ENCODE assay signal across 10 mouse cellular contexts in the genomic region with DNA sequence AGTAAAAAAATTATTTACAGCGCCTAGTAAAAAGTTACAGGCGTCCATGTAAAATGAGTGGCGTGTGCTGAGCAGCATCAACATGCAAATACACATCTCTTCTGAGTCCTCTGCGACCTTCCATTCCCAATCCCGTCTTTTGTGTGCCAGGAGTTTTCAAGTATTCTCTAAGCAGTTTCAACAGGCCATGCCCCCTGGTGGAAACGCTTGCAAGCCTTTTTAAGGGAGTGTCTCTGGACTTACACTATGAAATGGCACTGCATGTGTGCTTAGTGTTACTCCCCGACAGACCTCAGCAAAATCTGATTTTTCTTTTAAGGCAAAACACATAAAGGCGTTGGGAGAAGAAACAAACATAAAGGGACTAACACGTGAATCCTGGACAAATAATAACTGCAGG. TPM values are rescaled to one million over a fixed set of nuclear protein-coding genes. Genes with fewer than 3 reads are reported as not detected.
DNase-seq lines count a peak whose midpoint lies in the region; ATAC-seq and TF ChIP-seq lines count a peak whose summit lies in the region.
"Had no signal": no experiment of that assay in that cellular context is flagged by ENCODE, and none has a peak within 500 bp of the region (broad histone marks: within the 10 kb centered on the region; RNA-seq: fewer than 3 reads in every experiment).

No protein-coding gene starts in this region.

- no peaks in the 10 kb centered on the region for H3K9me3 ChIP-seq in forebrain, postnatal 0 days (ENCODE audit: low read length)
- H3K9me3 ChIP-seq in forebrain, embryonic 15.5 days: no peaks in the 10 kb centered on the region

- no peak overlapping the region for H3K4me2 ChIP-seq in forebrain, postnatal 0 days (ENCODE audit: low read depth)
- H3K4me2 ChIP-seq in forebrain, embryonic 15.5 days (replicated peaks): no peak overlapping the region
- H3K4me2 ChIP-seq: hindbrain, embryonic 14.5 days had no signal

- H3K36me3 ChIP-seq in forebrain, postnatal 0 days (ENCODE audit: insufficient read depth): no peaks in the 10 kb centered on the region
- no peaks in the 10 kb centered on the region for H3K36me3 ChIP-seq in forebrain, embryonic 15.5 days

- no peaks in the 10 kb centered on the region for H3K4me1 ChIP-seq in forebrain, postnatal 0 days (ENCODE audit: insufficient read depth)
- peaks cover 15% of the 10 kb centered on the region for H3K4me1 ChIP-seq in forebrain, embryonic 15.5 days
- peaks cover 3% of the 10 kb centered on the region; the same call in 1 of the 2 replicates for H3K4me1 ChIP-seq in lung, adult 2 months (ENCODE audit: control insufficient read depth, insufficient read depth, low read length)

- WGBS in forebrain, postnatal 0 days: 39% methylated on average over 9 of the region's 9 CpGs
- WGBS in forebrain, embryonic 15.5 days: 42% methylated on average over 9 of the region's 9 CpGs
- 65% methylated on average over 9 of the region's 9 CpGs for WGBS in lung, adult 2 months

- TF ChIP-seq CTCF in forebrain, postnatal 0 days (IDR thresholded peaks at IDR 0.05; ENCODE audit: low read depth): peak; percentile 48
- no peak for TF ChIP-seq CTCF in lung, adult 2 months (IDR thresholded peaks at IDR 0.05; ENCODE audit: insufficient read depth, low read length)

- no peak overlapping the region for H3K27ac ChIP-seq in forebrain, postnatal 0 days (ENCODE audit: low read depth, low read length)
- no peak overlapping the region for H3K27ac ChIP-seq in forebrain, embryonic 15.5 days (replicated peaks)
- H3K27ac ChIP-seq: hindbrain, embryonic 14.5 days; macrophage had no signal

- intact Hi-C loops in gastrocnemius, postnatal 36 days (cut with DNase I): no loop called here

- no peaks in the 10 kb centered on the region for H3K27me3 ChIP-seq in forebrain, postnatal 0 days (ENCODE audit: insufficient read depth, low read length)
- H3K27me3 ChIP-seq in forebrain, embryonic 15.5 days: no peaks in the 10 kb centered on the region

- peak; percentile 29; the same call in 1 of the 2 replicates for ATAC-seq in forebrain, postnatal 0 days
- no peak for ATAC-seq in forebrain, embryonic 15.5 days (replicated peaks)

- H3K4me3 ChIP-seq in forebrain, postnatal 0 days (ENCODE audit: low read depth, low read length): no peak overlapping the region
- no peak overlapping the region for H3K4me3 ChIP-seq in forebrain, embryonic 15.5 days
- H3K4me3 ChIP-seq in lung, adult 2 months (replicated peaks; ENCODE audit: extremely low read depth, low read depth, low read length): no peak overlapping the region

- DNase-seq in forebrain, postnatal 0 days: peak; percentile 29
- peak; percentile 14 to 29 for DNase-seq in lung, adult 18-20 months
- no peak for DNase-seq in lung, adult 2 months
- peak; percentile 22 for DNase-seq in WW6 (ENCODE audit: low read depth, low spot score)
- peak; percentile 14 for DNase-seq in lung, postnatal 25 days (ENCODE audit: low spot score)
- DNase-seq in gastrocnemius, postnatal 36 days: no peak
- no peak for DNase-seq in cerebellum, postnatal 36 days

- TF ChIP-seq POLR2A in lung, adult 2 months (IDR thresholded peaks at IDR 0.05; ENCODE audit: borderline replicate concordance, extremely low read depth, low read depth, low read length): no peak

- no peak overlapping the region for H3K9ac ChIP-seq in forebrain, postnatal 0 days
- H3K9ac ChIP-seq in forebrain, embryonic 15.5 days (replicated peaks): no peak overlapping the region
- H3K9ac ChIP-seq: hindbrain, embryonic 14.5 days had no signal

RNA-seq across cellular contexts. Expression of a gene that starts 50.8 kb away (rescaled TPM):
- total RNA-seq in forebrain, postnatal 0 days (2014; rRNA removed): 43.6 and 49.4 TPM in 2 replicates
- polyA plus RNA-seq in forebrain, postnatal 0 days (2015; fragmentation: Nextera tagmentation; extraction: Ambion mirVana): 35.9 and 39.0 TPM in 2 replicates
- 38.6 and 40.3 TPM in 2 replicates for polyA plus RNA-seq in forebrain, embryonic 15.5 days (2015; fragmentation: Nextera tagmentation; extraction: Ambion mirVana)
- 8.1 and 12.1 TPM in 2 replicates for polyA plus RNA-seq in lung, adult 2 months (2012; rRNA removed)
- 10 to 100 TPM; 22.4 to 24.0 TPM for total RNA-seq in gastrocnemius, postnatal 36 days (2021)

Comparison
In these comparisons a context has a peak if more than half of its experiments do, and no peak if none do; other contexts are left out.
1. DNase-seq: peak in forebrain, postnatal 0 days (single experiment), lung, adult 18-20 months (2 of 2), WW6 (single experiment) and lung, postnatal 25 days (single experiment); none in lung, adult 2 months (single experiment), gastrocnemius, postnatal 36 days (0 of 2) and cerebellum, postnatal 36 days (0 of 2).